8 mouse cellular contexts compared by ENCODE assay signal in genomic region chr5:129019497-129020299, GRCm38 (mm10). TPM values are rescaled to one million over a fixed set of nuclear protein-coding genes. Genes with fewer than 3 reads are reported as not detected.
A peak's percentile ranks its signal among the peaks of the same experiment; 100 is the strongest.
DNase-seq lines count a peak whose midpoint lies in the region; ATAC-seq lines count a peak whose summit lies in the region.

TSS of gene Ran (plus strand) at chr5:129020069.

- peak within 1 kb of the TSS; percentile 75 for H3K4me3 ChIP-seq in hindbrain, embryonic 16.5 days (ENCODE audit: low read length)
- H3K4me3 ChIP-seq in macrophage (ENCODE audit: inconsistent target), result peak within 1 kb of the TSS; percentile 60

- peak within 1 kb of the TSS; percentile 100 for H3K27ac ChIP-seq in hindbrain, embryonic 16.5 days (ENCODE audit: low read depth, low read length)
- H3K27ac ChIP-seq in macrophage, result peak within 1 kb of the TSS; percentile 57

- H3K27me3 ChIP-seq in hindbrain, embryonic 16.5 days (replicated peaks; ENCODE audit: control insufficient read depth, insufficient read depth, low read length), result no peaks in the 10 kb centered on the region

- ATAC-seq in hindbrain, embryonic 16.5 days, result peak; percentile 92

- DNase-seq in T-cell, adult 2 months (ENCODE audit: low spot score), result peak; percentile 96
- peak; percentile 92 to 96 for DNase-seq in cerebellum, postnatal 36 days
- DNase-seq in gastrocnemius, adult 18-20 months (ENCODE audit: low spot score), result peak; percentile 93
- DNase-seq in left cerebral cortex, adult 18-20 months (ENCODE audit: low spot score in 2 of 2), result peak; percentile 91 to 96
- DNase-seq in right cerebral cortex, adult 18-20 months, result peak; percentile 96
- peak; percentile 72 for DNase-seq in urinary bladder, postnatal 10 days (ENCODE audit: low spot score)

- H3K9ac ChIP-seq in hindbrain, embryonic 16.5 days (ENCODE audit: low read depth, low read length), result peak within 1 kb of the TSS; percentile 91

- H3K79me2 ChIP-seq in macrophage (ENCODE audit: inconsistent target), result peaks cover 21% of the 10 kb centered on the region

- H3K9me3 ChIP-seq in hindbrain, embryonic 16.5 days (ENCODE audit: control insufficient read depth, low read length), result no peaks in the 10 kb centered on the region

- H3K4me1 ChIP-seq in hindbrain, embryonic 16.5 days (ENCODE audit: control insufficient read depth, insufficient read depth, low read depth, low read length), result peaks cover 6% of the 10 kb centered on the region

- peaks cover 6% of the 10 kb centered on the region for H3K36me3 ChIP-seq in hindbrain, embryonic 16.5 days (ENCODE audit: control insufficient read depth, insufficient read depth, low read length)
- H3K36me3 ChIP-seq in macrophage (ENCODE audit: inconsistent target), result peaks cover 4% of the 10 kb centered on the region; the same call in 1 of the 2 replicates

- WGBS in hindbrain, embryonic 16.5 days, result under 1% methylated on average over 60 of the region's 102 CpGs
- 0% methylated on average over 82 of the region's 102 CpGs for WGBS in macrophage (ENCODE audit: missing documents)

- peak within 1 kb of the TSS; percentile 91 for H3K4me2 ChIP-seq in hindbrain, embryonic 16.5 days (ENCODE audit: low read length)

RNA-seq across cellular contexts. Expression of gene Ran, which starts in this region (rescaled TPM):
- 10 to 100 TPM; 68.9 to 83.3 TPM for total RNA-seq in gastrocnemius, adult 18-20 months (2021)
- polyA plus RNA-seq in hindbrain, embryonic 16.5 days (2015; fragmentation: Nextera tagmentation; extraction: Ambion mirVana), result 326 and 333 TPM in 2 replicates
- 100 to 1,000 TPM; 164 to 178 TPM for total RNA-seq in left cerebral cortex, adult 18-20 months (2021)
- 100 to 1,000 TPM in 1 of 26 experiments, 10 to 100 TPM in 23, 1 to 10 TPM in 2; 6.6 to 236 (median 19.2) TPM for total RNA-seq in macrophage (2018; cell fraction: chromatin; rRNA removed)
- total RNA-seq in macrophage (2018; cell fraction: cytosol; rRNA removed), result 100 to 1,000 TPM in 10 of 26 experiments, 10 to 100 TPM in 16; 70.3 to 139 (median 95.6) TPM
- total RNA-seq in macrophage (2018; cell fraction: nucleus; rRNA removed), result 10 to 100 TPM; 19.2 to 73.2 (median 35.2) TPM
- polyA plus RNA-seq in macrophage (2018), result 57.8 to 345 TPM (median 123 TPM) in 3 replicates

Comparison
In these comparisons a context has a peak if more than half of its experiments do, and no peak if none do; other contexts are left out.
1. Peak in every context shown above with its lines: DNase-seq, ATAC-seq, H3K4me3 ChIP-seq and H3K27ac ChIP-seq.